Mouse (Mus musculus): ENCODE data around the gene Aes.

GRCm38 (mm10) chr10:81595599-81595998 lies 36.3 kb downstream of the Aes start:
- TF ChIP-seq GATA1 (IDR thresholded peaks at IDR 0.05; ENCODE audit: borderline replicate concordance, low read length) (no peak), CTCF (IDR thresholded peaks at IDR 0.05; ENCODE audit: low read depth, low read length) (no peak)

All from G1E (cell line).